Mouse (Mus musculus) limb, embryonic 10.5 days (tissue): ENCODE data around the gene Hsd17b2. TPM values are rescaled to one million over a fixed set of nuclear protein-coding genes. Genes with fewer than 3 reads are reported as not detected.
A peak's percentile ranks its signal among the peaks of the same experiment; 100 is the strongest.

Experiments
- DNase-seq: peaks from one replicate; pipeline ENCODE4 v3.0.0-alpha.2; 2017; ENCODE audit warnings: low spot score
- H3K27ac ChIP-seq: fragments of 300-500 bp; sonication (generic); 2 replicates; pipeline ENCODE4 v1.5.1; 2016; ENCODE audit warnings: mild to moderate bottlenecking
- H3K27me3 ChIP-seq: fragments of 300-500 bp; sonication (generic); 2 replicates; pipeline ENCODE4 v1.6.1; 2016; ENCODE audit warnings: low read depth, mild to moderate bottlenecking; ENCODE audit not compliant: poor library complexity, severe bottlenecking
- H3K36me3 ChIP-seq: fragments of 300-500 bp; sonication (generic); 2 replicates; pipeline ENCODE4 v1.6.1; 2016; ENCODE audit warnings: mild to moderate bottlenecking, moderate library complexity
- H3K4me1 ChIP-seq: fragments of 300-500 bp; sonication (generic); 2 replicates; pipeline ENCODE4 v1.6.1; 2016
- H3K4me3 ChIP-seq: fragments of 300-500 bp; sonication (generic); 2 replicates; pipeline ENCODE4 v1.5.1; 2016; ENCODE audit warnings: mild to moderate bottlenecking, moderate library complexity
- H3K9me3 ChIP-seq: fragments of 300-500 bp; sonication (generic); replicated peaks from 2 replicates; pipeline ENCODE4 v1.6.1; 2016; ENCODE audit warnings: mild to moderate bottlenecking
- WGBS: fragments of 180-500 bp; shearing (Covaris S2); methylation state at CpG from one replicate; pipeline ENCODE4 v1.1.7; 2016; 5-methylcytosine and 5-hydroxymethylcytosine counted together
- polyA plus RNA-seq: library from polyadenylated mRNA; unstranded; fragments of >200 nt; fragmentation: Nextera tagmentation; extraction: Ambion mirVana; gene quantifications from 2 replicates; pipeline ENCODE4 v1.2.1, GENCODE M21; 2016

Gene Hsd17b2
- not detected in 2 replicates for polyA plus RNA-seq

DNA sequence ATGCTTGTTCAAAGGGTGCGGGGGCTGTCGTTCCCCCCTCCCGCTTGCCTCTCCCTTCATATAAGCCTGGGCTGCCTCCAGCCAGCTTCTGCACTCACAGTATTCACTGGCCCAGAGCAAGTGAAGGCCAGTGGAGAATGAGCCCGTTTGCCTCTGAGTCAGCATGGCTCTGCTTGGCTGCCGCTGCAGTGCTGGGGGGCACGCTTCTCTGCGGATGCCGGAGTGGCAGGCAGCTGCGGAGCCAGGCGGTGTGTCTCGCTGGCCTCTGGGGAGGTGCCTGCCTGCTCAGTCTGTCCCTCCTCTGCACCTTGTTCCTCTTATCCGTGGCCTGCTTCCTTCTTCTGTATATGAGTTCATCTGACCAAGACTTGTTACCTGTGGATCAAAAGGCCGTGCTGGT is at the start of gene Hsd17b2:
Hsd17b2 (plus strand) TSS at position 46 of the 400 bp plus-strand sequence.
- H3K27me3 ChIP-seq, result no peaks in the 10 kb centered on the region
- 0 out of 2 replicates have a peak within 1 kb of the TSS, but pooled peaks have one; percentile 37 for H3K27ac ChIP-seq
- no peaks in the 10 kb centered on the region for H3K36me3 ChIP-seq
- H3K9me3 ChIP-seq, result no peaks in the 10 kb centered on the region
- WGBS, result 63% methylated on average over 13 of the region's 13 CpGs
- no peak within 1 kb of the TSS for H3K4me3 ChIP-seq
- DNase-seq, result no peak
- H3K4me1 ChIP-seq, result peaks cover 16% of the 10 kb centered on the region

DNA sequence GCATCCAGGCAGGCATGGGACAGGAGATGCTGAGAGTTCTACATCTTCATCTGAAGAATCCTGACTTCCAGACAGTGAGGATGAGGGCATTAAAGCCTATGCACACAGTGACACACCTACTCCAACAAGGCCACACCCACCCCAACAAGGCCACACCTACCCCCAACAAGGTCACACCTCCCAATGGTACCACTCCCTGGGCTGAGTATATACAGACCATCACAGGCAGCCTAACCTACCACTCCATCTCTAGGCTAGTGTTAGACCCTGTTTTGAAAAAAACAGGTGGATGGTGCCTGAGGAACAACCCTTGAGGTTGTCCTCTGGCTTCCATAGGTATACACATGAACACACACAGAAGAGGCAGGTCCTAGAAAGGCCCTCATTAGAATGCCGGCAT is 49.4 kb upstream of the Hsd17b2 start:
- WGBS, result 100% methylated on average over 1 of the region's 1 CpGs
- no peaks in the 10 kb centered on the region for H3K4me1 ChIP-seq

DNA sequence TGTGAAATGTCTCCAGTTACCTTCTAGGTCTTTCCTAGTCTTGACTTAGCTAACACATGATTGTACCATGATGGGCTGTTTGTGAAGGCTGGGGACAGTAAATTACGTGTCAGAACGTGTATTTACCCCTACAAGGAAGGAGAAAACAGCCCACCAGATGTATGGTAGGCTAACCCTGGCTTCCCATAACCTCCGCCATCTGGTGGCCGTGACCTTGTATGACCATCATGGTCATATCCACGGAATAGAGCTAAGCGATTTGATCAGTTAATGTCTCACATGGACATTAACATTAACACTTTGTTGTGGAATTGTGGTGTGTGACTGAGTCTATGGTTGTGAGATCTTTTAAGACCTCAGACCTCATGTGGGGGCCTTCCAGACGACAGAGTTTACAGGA is 42.7 kb upstream of the Hsd17b2 start:
- Histone ChIP-seq H3K4me1 (peaks cover 13% of the 10 kb centered on the region), H3K4me3 (no peak overlapping the region), H3K27ac (no peak overlapping the region), H3K9me3 (no peaks in the 10 kb centered on the region), H3K27me3 (no peaks in the 10 kb centered on the region), H3K36me3 (no peaks in the 10 kb centered on the region)
- DNase-seq, result no peak
- WGBS, result 77% methylated on average over 7 of the region's 7 CpGs

More for the DNA sequence above, 49.4 kb upstream of the Hsd17b2 start:
- Histone ChIP-seq H3K9me3 (no peaks in the 10 kb centered on the region), H3K27ac (no peak overlapping the region), H3K27me3 (no peaks in the 10 kb centered on the region), H3K36me3 (no peaks in the 10 kb centered on the region), H3K4me3 (no peak overlapping the region)
- no peak for DNase-seq

DNA sequence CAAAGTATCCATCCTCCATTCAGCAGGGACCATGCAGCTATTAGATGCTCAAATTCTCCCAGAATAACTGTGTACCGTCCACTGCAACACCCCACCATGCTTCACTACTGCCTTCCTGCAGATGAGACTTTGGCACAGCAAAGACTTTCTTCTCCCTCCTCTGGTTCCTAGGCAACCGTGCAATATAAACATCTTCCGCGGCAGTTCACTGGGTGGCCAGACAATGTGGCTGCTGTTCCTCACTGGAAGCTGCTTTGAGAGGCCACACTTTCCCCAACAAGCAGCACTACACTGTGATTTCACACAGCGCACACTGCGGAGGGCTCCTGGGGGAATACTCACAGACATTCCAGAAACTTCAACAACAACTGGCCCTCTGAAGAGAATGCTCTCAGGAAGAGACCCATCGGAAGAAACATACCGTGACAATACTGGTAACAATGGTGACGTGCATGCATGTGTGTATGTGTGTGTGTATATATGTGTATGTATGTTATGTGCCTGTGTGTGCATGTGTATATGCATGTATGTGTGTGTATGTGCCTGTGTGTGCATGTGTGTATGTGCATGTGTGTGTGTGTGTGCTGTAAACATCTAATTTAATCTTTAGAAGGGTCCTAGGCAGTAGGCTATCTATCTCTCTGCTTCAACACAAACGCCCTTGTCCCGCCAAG is 41.2 kb upstream of the Hsd17b2 start:
- Histone ChIP-seq H3K4me1 (peaks cover 13% of the 10 kb centered on the region), H3K27me3 (no peaks in the 10 kb centered on the region), H3K9me3 (no peaks in the 10 kb centered on the region), H3K4me3 (no peak overlapping the region), H3K27ac (peak overlapping the region; percentile 61), H3K36me3 (no peaks in the 10 kb centered on the region)
- WGBS, result 53% methylated on average over 11 of the region's 11 CpGs
- DNase-seq, result no peak

DNA sequence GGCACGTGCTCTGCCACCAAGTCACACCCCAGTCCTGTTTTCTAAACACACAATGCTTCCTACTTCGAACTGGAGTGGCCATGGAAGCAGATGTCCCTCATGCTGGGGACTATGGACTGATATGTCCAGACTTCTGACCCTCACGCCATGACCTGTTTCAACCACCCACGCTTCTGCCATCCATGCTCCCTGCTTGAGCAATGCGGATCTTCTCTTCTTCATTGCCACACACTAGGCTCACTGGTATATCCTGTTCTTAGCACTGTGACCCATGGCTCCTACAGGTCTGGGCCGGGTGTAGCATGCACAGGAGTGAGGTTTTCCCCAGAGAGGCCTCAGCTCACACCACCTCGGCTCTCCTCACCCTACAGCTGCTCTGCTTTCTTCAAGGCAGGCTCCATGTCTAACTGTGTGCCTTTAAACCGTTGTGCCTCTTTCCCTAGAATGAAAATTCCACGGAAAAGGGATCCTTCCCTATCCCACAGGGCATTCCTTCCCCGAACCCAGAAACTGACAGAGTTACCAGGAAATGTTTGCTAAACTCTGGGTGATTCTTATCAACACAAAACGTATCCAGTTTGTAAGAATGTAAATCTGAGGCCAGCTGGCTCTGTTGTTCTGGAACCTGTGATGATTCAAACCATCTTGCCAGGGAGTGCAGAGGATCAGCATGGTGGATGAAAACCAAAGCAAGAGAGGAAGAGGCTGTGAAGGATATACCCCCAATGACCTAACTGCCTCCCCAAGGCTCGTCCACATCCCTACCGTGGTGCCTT is 34.2 kb upstream of the Hsd17b2 start:
- H3K9me3 ChIP-seq, result no peaks in the 10 kb centered on the region
- H3K27me3 ChIP-seq, result no peaks in the 10 kb centered on the region; the same call in 1 of the 2 replicates
- no peak overlapping the region for H3K4me3 ChIP-seq
- H3K36me3 ChIP-seq, result no peaks in the 10 kb centered on the region
- 0 out of 2 replicates have a peak overlapping the region, but pooled peaks have one; percentile 12 for H3K27ac ChIP-seq
- DNase-seq, result no peak
- peaks cover 26% of the 10 kb centered on the region for H3K4me1 ChIP-seq
- WGBS, result 88% methylated on average over 13 of the region's 13 CpGs

DNA sequence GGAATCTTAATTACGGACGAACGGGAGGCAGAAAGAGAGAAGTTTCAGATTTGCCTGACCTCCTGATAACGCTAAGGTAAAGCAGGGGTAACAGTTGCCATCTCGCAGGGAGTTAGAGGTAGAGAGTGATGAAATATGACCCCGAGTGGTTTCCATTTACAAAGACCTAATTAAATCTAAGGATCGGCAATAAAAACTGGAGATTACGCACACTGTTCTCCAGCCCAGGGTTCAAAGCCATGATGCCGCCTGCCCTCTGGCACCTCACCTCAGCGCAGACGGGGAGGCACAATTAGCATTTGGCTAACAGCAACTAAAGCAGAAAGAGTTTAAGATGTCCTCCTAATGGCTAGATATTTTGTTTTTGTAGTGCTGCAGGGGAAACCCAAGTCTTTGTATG is 31.2 kb upstream of the Hsd17b2 start:
- DNase-seq, result peak; percentile 73
- WGBS, result 2% methylated on average over 11 of the region's 11 CpGs
- Histone ChIP-seq H3K9me3 (no peaks in the 10 kb centered on the region), H3K27ac (peak overlapping the region; percentile 66; the same call in 1 of the 2 replicates), H3K36me3 (no peaks in the 10 kb centered on the region), H3K4me1 (peaks cover 36% of the 10 kb centered on the region), H3K27me3 (no peaks in the 10 kb centered on the region; the same call in 1 of the 2 replicates), H3K4me3 (peak overlapping the region; percentile 29)

DNA sequence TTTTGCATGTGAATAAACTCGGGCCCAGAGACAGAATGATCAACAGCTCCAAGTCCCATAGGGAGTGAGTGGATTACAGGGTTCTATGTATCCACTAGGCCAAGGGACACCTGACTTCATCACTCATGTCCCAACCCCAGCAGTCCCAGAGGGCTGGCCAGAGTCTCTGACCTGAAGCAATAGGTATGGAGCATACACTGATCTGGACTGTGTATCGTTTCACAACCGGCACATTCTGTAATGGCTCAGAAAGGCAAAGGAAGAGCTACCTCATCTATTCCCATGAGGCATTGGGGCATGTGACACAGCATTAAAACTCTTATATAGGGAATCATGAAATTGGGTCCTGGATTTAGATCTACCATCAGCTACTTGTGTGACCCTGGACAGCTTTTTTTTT is 29.1 kb upstream of the Hsd17b2 start:
- H3K4me1 ChIP-seq, result peaks cover 36% of the 10 kb centered on the region
- WGBS, result 92% methylated on average over 3 of the region's 3 CpGs
- DNase-seq, result no peak
- H3K36me3 ChIP-seq, result no peaks in the 10 kb centered on the region
- no peaks in the 10 kb centered on the region; the same call in 1 of the 2 replicates for H3K27me3 ChIP-seq
- no peak overlapping the region for H3K4me3 ChIP-seq
- H3K27ac ChIP-seq, result no peak overlapping the region
- H3K9me3 ChIP-seq, result no peaks in the 10 kb centered on the region

DNA sequence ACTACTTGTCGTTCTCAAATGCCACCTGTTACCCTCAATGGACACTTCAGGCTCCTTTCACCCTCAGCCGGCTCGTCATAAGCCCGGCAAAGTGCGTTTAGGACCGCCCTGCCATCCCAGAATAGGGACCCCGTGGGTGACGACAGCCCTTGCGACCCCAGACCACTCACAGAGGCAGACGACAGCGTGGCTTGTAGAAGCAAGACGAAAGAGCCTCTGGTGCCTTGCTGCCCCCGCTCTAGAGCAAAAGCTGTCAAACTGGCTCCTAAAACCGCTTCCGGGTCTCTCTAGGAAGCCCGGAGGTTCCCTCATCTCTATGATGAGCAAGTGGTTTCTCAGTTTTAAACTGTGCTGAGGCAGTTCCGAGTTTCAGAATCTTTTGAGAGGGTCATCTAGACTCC is 28.3 kb upstream of the Hsd17b2 start, which contains the start of gene Sdr42e1:
Sdr42e1 (minus strand) TSS at position 260 of the 401 bp plus-strand sequence.
- Histone ChIP-seq H3K27ac (peak within 1 kb of the TSS; percentile 42; the same call in 1 of the 2 replicates), H3K27me3 (no peaks in the 10 kb centered on the region; the same call in 1 of the 2 replicates)
- 13% methylated on average over 17 of the region's 17 CpGs for WGBS

DNA sequence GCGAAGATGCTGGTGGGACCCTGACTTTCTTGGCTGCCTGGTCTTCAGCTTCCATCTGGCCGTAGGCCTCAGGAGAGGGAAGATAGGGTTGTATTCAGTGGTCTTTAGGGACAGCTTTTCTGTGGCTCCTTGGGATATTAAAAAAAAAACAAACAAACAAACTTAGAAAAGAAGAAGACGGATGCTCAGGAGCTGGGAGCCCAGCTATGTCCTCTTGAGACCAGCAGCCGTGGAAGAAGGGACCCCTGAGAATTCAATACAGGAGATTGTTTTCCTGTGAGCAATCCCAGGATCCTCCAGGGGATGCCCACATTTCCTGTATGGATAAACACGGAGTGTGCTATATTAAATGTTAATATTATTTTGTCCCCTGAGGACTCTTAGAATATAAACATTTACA is 26.5 kb upstream of the Hsd17b2 start:
- 83% methylated on average over 5 of the region's 5 CpGs for WGBS
- no peak overlapping the region for H3K4me3 ChIP-seq
- no peaks in the 10 kb centered on the region for H3K9me3 ChIP-seq
- no peak for DNase-seq
- H3K36me3 ChIP-seq, result no peaks in the 10 kb centered on the region
- H3K27me3 ChIP-seq, result no peaks in the 10 kb centered on the region; the same call in 1 of the 2 replicates
- H3K4me1 ChIP-seq, result peaks cover 22% of the 10 kb centered on the region
- no peak overlapping the region for H3K27ac ChIP-seq

More for the DNA sequence above, 28.3 kb upstream of the Hsd17b2 start, which contains the start of gene Sdr42e1:
- H3K36me3 ChIP-seq, result no peaks in the 10 kb centered on the region
- no peaks in the 10 kb centered on the region for H3K9me3 ChIP-seq
- DNase-seq, result peak; percentile 60
- peaks cover 36% of the 10 kb centered on the region for H3K4me1 ChIP-seq
- peak within 1 kb of the TSS; percentile 57 for H3K4me3 ChIP-seq

DNA sequence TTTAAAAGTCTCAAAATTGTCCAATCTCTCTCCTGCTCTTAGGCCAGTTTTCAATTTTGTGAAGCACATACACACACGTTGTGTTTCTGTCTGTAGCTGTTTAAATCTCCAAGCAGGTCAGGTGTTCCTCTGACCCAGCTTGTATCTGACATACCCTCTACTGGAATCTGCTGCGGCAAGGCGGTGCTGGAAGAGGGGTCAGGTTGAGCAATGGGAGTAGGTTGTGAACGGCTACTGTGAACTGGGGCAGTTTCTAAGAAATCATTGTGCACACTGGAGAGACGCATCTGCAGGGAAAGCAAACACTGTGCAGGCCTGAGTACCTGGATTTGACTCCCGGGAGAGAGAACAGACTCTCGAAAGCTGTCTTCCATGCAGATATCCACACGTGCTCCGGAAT is 25.2 kb upstream of the Hsd17b2 start:
- WGBS, result 84% methylated on average over 9 of the region's 9 CpGs
- no peak overlapping the region for H3K27ac ChIP-seq
- no peaks in the 10 kb centered on the region for H3K36me3 ChIP-seq
- H3K4me3 ChIP-seq, result no peak overlapping the region
- H3K27me3 ChIP-seq, result peaks cover 2% of the 10 kb centered on the region; the same call in 1 of the 2 replicates
- no peak for DNase-seq
- H3K9me3 ChIP-seq, result no peaks in the 10 kb centered on the region
- H3K4me1 ChIP-seq, result peaks cover 9% of the 10 kb centered on the region

DNA sequence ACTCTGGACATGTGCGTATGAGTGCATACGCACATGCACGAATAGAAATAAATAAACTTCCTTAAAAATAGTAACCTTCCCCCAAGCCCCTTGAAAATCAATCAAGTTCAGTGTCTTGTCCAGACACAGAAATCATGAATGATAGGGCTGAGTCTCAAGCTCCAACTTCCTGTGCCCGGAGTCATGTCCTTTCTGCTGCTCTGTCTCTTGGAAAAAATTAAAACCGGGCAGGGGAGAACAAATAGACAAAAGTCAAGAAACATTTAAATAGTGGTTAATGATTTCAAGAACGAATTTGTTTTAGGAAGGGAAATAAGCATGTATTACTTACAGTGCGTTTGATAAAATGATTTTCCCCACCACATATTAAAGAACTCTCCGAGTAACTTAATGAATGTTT is 24.7 kb upstream of the Hsd17b2 start:
- H3K4me3 ChIP-seq, result no peak overlapping the region
- H3K27me3 ChIP-seq, result peaks cover 7% of the 10 kb centered on the region; the same call in 1 of the 2 replicates
- peaks cover 9% of the 10 kb centered on the region for H3K4me1 ChIP-seq
- WGBS, result 90% methylated on average over 8 of the region's 8 CpGs
- no peak for DNase-seq
- H3K9me3 ChIP-seq, result no peaks in the 10 kb centered on the region
- H3K27ac ChIP-seq, result no peak overlapping the region
- no peaks in the 10 kb centered on the region for H3K36me3 ChIP-seq

DNA sequence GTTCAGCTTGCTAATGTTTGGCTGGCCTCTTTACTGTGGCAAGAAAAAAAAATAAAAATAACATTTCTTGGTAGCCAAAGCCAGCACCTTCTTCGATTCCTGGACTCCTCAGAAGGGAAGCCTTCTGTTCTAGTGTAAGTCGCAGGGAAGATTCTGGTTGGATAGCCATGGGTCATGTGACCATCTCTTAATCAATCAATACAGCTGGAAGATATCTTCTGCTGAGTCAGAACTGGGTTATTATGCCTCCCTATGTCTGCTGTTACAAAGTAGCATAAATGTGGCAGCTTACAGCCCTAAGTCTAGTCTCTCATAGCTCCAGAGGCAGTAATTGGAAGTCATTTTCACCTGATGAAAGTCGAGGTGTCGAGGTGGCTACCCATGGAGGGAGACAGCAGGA is 23.1 kb upstream of the Hsd17b2 start:
- 82% methylated on average over 4 of the region's 4 CpGs for WGBS
- H3K4me1 ChIP-seq, result peaks cover 5% of the 10 kb centered on the region
- no peak overlapping the region for H3K27ac ChIP-seq
- H3K36me3 ChIP-seq, result no peaks in the 10 kb centered on the region
- no peaks in the 10 kb centered on the region for H3K9me3 ChIP-seq
- DNase-seq, result no peak
- peaks cover 15% of the 10 kb centered on the region; the same call in 1 of the 2 replicates for H3K27me3 ChIP-seq
- no peak overlapping the region for H3K4me3 ChIP-seq
